Mouse (Mus musculus) embryonic facial prominence, embryonic 12.5 days (tissue): Measurements from ENCODE around the gene Hnrnpu. TPM values are rescaled to one million over a fixed set of nuclear protein-coding genes. Genes with fewer than 3 reads are reported as not detected.
"Not testable (repeated sequence)": the region's sequence is repeated elsewhere in the genome, so short reads cannot be mapped to it uniquely, and the experiment has no call there.

ENCODE experiments used
- ATAC-seq: fragments of 200-750 bp; cut with Nextera tagmentation; 2 replicates; pipeline ENCODE4 v1.8.0; 2017; ENCODE audit not compliant: insufficient number of reproducible peaks, insufficient read depth, low FRiP score, low TSS enrichment
- H3K27ac ChIP-seq: fragments of 300-500 bp; sonication (generic); 2 replicates; pipeline ENCODE4 v1.5.1; 2016; ENCODE audit warnings: mild to moderate bottlenecking
- H3K27me3 ChIP-seq: fragments of 300-500 bp; sonication (generic); 2 replicates; pipeline ENCODE4 v1.6.1; 2016; ENCODE audit warnings: mild to moderate bottlenecking, moderate library complexity
- H3K36me3 ChIP-seq: fragments of 300-500 bp; sonication (generic); 2 replicates; pipeline ENCODE4 v1.6.1; 2016; ENCODE audit warnings: mild to moderate bottlenecking
- H3K4me1 ChIP-seq: fragments of 300-500 bp; sonication (generic); 2 replicates; pipeline ENCODE4 v1.6.1; 2016
- H3K4me2 ChIP-seq: fragments of 300-500 bp; sonication (generic); replicated peaks from 2 replicates; pipeline ENCODE4 v1.6.1; 2016; ENCODE audit warnings: mild to moderate bottlenecking, moderate library complexity
- H3K4me3 ChIP-seq: fragments of 300-500 bp; sonication (generic); 2 replicates; pipeline ENCODE4 v1.5.1; 2016; ENCODE audit warnings: mild to moderate bottlenecking
- H3K9ac ChIP-seq: fragments of 300-500 bp; sonication (generic); 2 replicates; pipeline ENCODE4 v1.6.1; 2016; ENCODE audit warnings: mild to moderate bottlenecking, moderate library complexity
- H3K9me3 ChIP-seq: fragments of 300-500 bp; sonication (generic); 2 replicates; pipeline ENCODE4 v1.6.1; 2016; ENCODE audit warnings: mild to moderate bottlenecking, moderate library complexity
- WGBS: fragments of 180-500 bp; shearing (Covaris S2); methylation state at CpG from one replicate; pipeline ENCODE4 v1.1.7; 2016; 5-methylcytosine and 5-hydroxymethylcytosine counted together
- polyA plus RNA-seq: library from polyadenylated mRNA; unstranded; fragments of >200 nt; fragmentation: Nextera tagmentation; extraction: Ambion mirVana; gene quantifications from 2 replicates; pipeline ENCODE4 v1.2.1, GENCODE M21; 2016

Hnrnpu gene
- polyA plus RNA-seq, 1 experiment from 2014 or later = 876 TPM

DNA sequence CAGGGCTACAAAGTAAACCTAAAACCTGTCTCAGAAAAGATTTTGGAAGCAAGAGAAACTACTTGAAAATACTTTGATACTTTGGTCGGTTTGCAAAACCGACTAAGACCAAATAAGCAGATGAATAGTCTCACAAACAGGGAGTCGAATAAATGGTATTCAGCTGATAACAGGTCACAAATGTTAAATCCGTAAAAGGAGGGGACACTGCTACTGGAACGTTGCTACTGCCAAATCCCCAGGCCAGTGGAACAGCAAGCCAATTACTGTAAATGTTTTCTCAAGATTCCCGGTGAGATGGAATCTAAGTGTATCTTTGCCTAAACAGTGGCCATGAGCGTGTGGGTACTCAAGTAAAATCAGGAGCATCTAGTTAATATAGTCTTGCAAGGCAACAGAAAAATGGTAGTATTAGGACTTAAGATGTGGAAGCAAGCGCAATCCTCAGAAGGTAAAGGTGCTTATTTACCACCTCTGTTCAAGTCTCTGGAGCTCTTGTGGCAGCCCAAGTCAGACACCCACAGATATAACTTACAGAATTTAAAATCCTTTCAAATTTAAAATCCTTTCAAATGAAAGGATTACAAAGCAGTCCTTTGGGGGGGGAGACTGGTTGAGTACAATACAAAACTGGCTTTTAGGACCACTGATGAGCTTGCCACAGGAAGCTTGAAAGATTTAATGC lies 17.4 kb downstream of the Hnrnpu start:
- Histone ChIP-seq H3K4me2 (peak overlapping the region; percentile 53), H3K9ac (peak overlapping the region; percentile 85), H3K27me3 (no peaks in the 10 kb centered on the region), H3K9me3 (no peaks in the 10 kb centered on the region), H3K4me1 (peaks cover 16% of the 10 kb centered on the region), H3K36me3 (peaks cover 29% of the 10 kb centered on the region), H3K4me3 (peak overlapping the region; percentile 57), H3K27ac (peak overlapping the region; percentile 99)
- ATAC-seq = no peak
- 22% methylated on average over 8 of the region's 8 CpGs for WGBS

DNA sequence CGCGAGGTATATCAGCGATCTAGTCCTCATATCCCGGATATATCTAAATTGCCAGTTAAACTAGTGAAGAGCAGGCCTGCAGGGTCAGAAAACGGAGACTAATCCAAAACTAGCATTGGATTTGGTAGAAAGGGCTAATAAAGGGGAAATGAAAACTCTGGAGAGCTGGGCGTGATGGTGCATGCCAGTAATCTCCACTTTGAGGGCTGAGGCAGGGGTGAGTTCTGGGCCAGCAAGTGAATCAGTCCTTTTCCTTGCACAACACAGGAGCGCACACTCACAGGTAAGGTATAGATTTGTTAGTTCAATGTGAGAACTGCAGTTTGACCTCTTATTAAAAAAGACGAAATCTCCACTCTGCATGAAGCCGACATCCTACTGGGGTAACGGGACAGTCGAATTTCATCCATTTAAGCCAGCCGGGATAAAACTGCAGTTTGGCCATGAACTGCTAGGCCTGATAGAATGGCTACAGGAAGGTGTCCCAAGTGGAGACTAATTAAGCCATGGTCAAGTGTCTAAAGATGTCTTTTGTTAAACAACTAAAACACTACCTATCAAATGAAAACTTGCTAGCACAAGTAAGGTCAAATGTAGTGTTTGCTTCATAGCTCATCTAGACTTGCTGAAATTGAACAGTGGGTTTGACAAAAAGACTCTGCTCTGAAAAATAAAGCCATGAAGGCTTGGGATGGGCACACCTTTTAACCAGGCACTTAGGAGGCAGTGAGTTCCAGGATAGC lies 18.1 kb downstream of the Hnrnpu start:
- H3K4me1 ChIP-seq = peaks cover 16% of the 10 kb centered on the region
- 1% methylated on average over 12 of the region's 12 CpGs for WGBS
- H3K36me3 ChIP-seq = peaks cover 22% of the 10 kb centered on the region
- peak overlapping the region; percentile 57 for H3K4me3 ChIP-seq
- ATAC-seq = peak; percentile 31; the same call in 1 of the 2 replicates
- no peaks in the 10 kb centered on the region for H3K9me3 ChIP-seq
- peak overlapping the region; percentile 53 for H3K4me2 ChIP-seq
- peak overlapping the region; percentile 99 for H3K27ac ChIP-seq
- H3K27me3 ChIP-seq = no peaks in the 10 kb centered on the region
- H3K9ac ChIP-seq = peak overlapping the region; percentile 85

GRCm38 (mm10) chr1:178318389-178319184 lies 19.0 kb downstream of the Hnrnpu start, which contains the start of gene Cox20:
Gene Cox20 (plus strand): TSS chr1:178319130.
- Histone ChIP-seq H3K9me3 (no peaks in the 10 kb centered on the region), H3K4me2 (peak within 1 kb of the TSS; percentile 53), H3K4me3 (peak within 1 kb of the TSS; percentile 57), H3K27me3 (no peaks in the 10 kb centered on the region), H3K27ac (peak within 1 kb of the TSS; percentile 99), H3K36me3 (peaks cover 17% of the 10 kb centered on the region), H3K9ac (peak within 1 kb of the TSS; percentile 85), H3K4me1 (peaks cover 16% of the 10 kb centered on the region)
- ATAC-seq = peak; percentile 94
- under 1% methylated on average over 83 of the region's 83 CpGs for WGBS

DNA sequence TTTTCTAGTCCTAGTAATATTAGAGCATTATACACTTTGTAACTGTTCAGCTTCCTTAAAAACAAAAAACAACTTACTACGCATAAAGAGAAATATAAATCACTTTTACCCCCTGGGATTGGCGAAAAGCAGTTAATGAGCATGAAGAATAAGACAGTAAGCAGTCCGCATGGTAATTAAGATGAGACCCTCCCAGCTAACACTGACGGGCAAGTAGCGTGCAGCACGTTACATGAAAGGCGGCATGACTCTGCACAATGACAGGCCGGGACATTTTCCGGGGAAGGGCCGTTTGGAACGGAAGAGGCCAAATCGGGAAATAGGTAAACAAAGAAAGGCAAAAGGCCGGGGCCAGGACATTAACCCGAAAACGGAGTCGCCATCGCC lies 19.6 kb downstream of the Hnrnpu start:
- peak; percentile 53 for ATAC-seq
- no peaks in the 10 kb centered on the region for H3K27me3 ChIP-seq
- peak overlapping the region; percentile 85 for H3K9ac ChIP-seq
- peak overlapping the region; percentile 57 for H3K4me3 ChIP-seq
- H3K4me1 ChIP-seq = peaks cover 16% of the 10 kb centered on the region
- peak overlapping the region; percentile 53 for H3K4me2 ChIP-seq
- WGBS = under 1% methylated on average over 17 of the region's 17 CpGs
- H3K36me3 ChIP-seq = peaks cover 11% of the 10 kb centered on the region
- H3K27ac ChIP-seq = peak overlapping the region; percentile 99
- H3K9me3 ChIP-seq = no peaks in the 10 kb centered on the region

- Histone ChIP-seq H3K36me3 (peaks cover 6% of the 10 kb centered on the region; the same call in 1 of the 2 replicates), H3K9me3 (no peaks in the 10 kb centered on the region), H3K4me3 (peak overlapping the region; percentile 57), H3K4me2 (peak overlapping the region; percentile 53), H3K4me1 (peaks cover 16% of the 10 kb centered on the region), H3K9ac (peak overlapping the region; percentile 85), H3K27ac (peak overlapping the region; percentile 99), H3K27me3 (no peaks in the 10 kb centered on the region)
- WGBS = 55% methylated on average over 10 of the region's 10 CpGs
- no peak for ATAC-seq
These were observed 20.2 kb downstream of the Hnrnpu start for GRCm38 (mm10) chr1:178317275-178318001.

GRCm38 (mm10) chr1:178314236-178314635 lies 23.4 kb downstream of the Hnrnpu start:
- Histone ChIP-seq H3K27ac (no peak overlapping the region), H3K4me3 (no peak overlapping the region), H3K4me1 (no peaks in the 10 kb centered on the region), H3K9ac (no peak overlapping the region), H3K27me3 (no peaks in the 10 kb centered on the region), H3K36me3 (no peaks in the 10 kb centered on the region), H3K9me3 (no peaks in the 10 kb centered on the region), H3K4me2 (no peak overlapping the region)
- 86% methylated on average over 2 of the region's 2 CpGs for WGBS
- ATAC-seq = no peak

- no peaks in the 10 kb centered on the region for H3K36me3 ChIP-seq
- no peak overlapping the region for H3K9ac ChIP-seq
- ATAC-seq = no peak
- H3K4me2 ChIP-seq = no peak overlapping the region
- 95% methylated on average over 1 of the region's 1 CpGs for WGBS
- no peaks in the 10 kb centered on the region for H3K9me3 ChIP-seq
- no peak overlapping the region for H3K27ac ChIP-seq
- no peaks in the 10 kb centered on the region for H3K4me1 ChIP-seq
- H3K27me3 ChIP-seq = no peaks in the 10 kb centered on the region
- H3K4me3 ChIP-seq = no peak overlapping the region
These were observed 24.5 kb downstream of the Hnrnpu start for GRCm38 (mm10) chr1:178313039-178313597.

- WGBS = 63% methylated on average over 1 of the region's 1 CpGs
These were observed 27.5 kb downstream of the Hnrnpu start for GRCm38 (mm10) chr1:178310128-178310527.

GRCm38 (mm10) chr1:178309487-178309886 lies 28.1 kb downstream of the Hnrnpu start:
- Histone ChIP-seq H3K4me3 (no peak overlapping the region), H3K9ac (no peak overlapping the region), H3K4me1 (no peaks in the 10 kb centered on the region), H3K36me3 (no peaks in the 10 kb centered on the region), H3K27me3 (no peaks in the 10 kb centered on the region), H3K4me2 (no peak overlapping the region), H3K9me3 (no peaks in the 10 kb centered on the region), H3K27ac (no peak overlapping the region)
- no peak for ATAC-seq
- WGBS = 75% methylated on average over 2 of the region's 2 CpGs

More at GRCm38 (mm10) chr1:178310128-178310527, 27.5 kb downstream of the Hnrnpu start:
- H3K36me3 ChIP-seq = no peaks in the 10 kb centered on the region
- no peak for ATAC-seq
- H3K9ac ChIP-seq = no peak overlapping the region
- H3K9me3 ChIP-seq = no peaks in the 10 kb centered on the region
- no peaks in the 10 kb centered on the region for H3K4me1 ChIP-seq
- H3K27ac ChIP-seq = no peak overlapping the region
- no peak overlapping the region for H3K4me2 ChIP-seq
- H3K27me3 ChIP-seq = no peaks in the 10 kb centered on the region
- H3K4me3 ChIP-seq = no peak overlapping the region

DNA sequence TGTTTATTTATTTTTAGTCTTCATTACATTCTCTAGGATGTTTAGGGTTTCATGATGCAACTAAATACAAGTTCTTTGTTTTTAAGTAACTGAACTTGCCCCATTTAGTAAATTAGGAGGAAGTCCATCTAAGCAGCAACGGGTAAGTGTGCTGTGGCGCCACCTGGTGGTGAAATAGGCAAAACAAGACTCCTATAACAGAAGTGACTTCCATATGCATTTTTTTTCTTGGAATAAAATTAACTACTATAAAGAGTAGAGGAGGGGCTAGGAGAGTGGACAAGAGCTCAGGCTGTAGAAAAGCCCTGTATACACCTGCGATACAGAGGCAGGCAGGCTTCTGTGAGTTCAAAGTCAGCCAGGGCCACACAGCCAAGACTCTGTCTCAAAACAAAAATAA lies 34.2 kb downstream of the Hnrnpu start:
- Histone ChIP-seq H3K9ac (no peak overlapping the region), H3K27ac (no peak overlapping the region), H3K4me2 (no peak overlapping the region), H3K27me3 (no peaks in the 10 kb centered on the region), H3K36me3 (no peaks in the 10 kb centered on the region), H3K4me1 (no peaks in the 10 kb centered on the region), H3K9me3 (0 out of 2 replicates have a peak, but pooled peaks cover 3% of the 10 kb centered on the region), H3K4me3 (no peak overlapping the region)
- ATAC-seq = no peak
- 22% methylated on average over 3 of the region's 3 CpGs for WGBS

DNA sequence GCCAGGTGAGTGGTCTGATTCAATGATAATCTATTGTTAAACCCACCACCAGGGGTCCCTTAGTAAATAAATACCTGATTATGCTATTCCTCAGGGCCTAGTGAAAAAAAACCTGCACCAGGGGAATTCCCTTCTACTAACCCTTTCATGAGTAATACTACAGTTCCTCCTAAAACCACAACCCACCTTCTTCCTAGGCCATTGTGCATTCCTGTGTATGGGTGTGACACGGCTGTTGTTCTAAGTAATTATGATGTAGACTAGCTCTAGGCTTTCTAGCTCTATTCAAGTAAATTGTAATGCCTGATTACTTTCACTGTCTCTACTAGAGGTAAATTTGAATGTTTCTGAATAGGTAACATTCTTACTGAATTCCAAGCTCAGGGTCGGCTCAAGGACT lies 36.3 kb downstream of the Hnrnpu start:
- H3K9me3 ChIP-seq, H3K4me1 ChIP-seq, H3K27me3 ChIP-seq, H3K36me3 ChIP-seq, H3K9ac ChIP-seq, H3K27ac ChIP-seq, H3K4me3 ChIP-seq, H3K4me2 ChIP-seq, ATAC-seq: not testable (repeated sequence)
- 89% methylated on average over 2 of the region's 2 CpGs for WGBS
